9 mouse cellular contexts compared by ENCODE assay signal in the genomic region with DNA sequence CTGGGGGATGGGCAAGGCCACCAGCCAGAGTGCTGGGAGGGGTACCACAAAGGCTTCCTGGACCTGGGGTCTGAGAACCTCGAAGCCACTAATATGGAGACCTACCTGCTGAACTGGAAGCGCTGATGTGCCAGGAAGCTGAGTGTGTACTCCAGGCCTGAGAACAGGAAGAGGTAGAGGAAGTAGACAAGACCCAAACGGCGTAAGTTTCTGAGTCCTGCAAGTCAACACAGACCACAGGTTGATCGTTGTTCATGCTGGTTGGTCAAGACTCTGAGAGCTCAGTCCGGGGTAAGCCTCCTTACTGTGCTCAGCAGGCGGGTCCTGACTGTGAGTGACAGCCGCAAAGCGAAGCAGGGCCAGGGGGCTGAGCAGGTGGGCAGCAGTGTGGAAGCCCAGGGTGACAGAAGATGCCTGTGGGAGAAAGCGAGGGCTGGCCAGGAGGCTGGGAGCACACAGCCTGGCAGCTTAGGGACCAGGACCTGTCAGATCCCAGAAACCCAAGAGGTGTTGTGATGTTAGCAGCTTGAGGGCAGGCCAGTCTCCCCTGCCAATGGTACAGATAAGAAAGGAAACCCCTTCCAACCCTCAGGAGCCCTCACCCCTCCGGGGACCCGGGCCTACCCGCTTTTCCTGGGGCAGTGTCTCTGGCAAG. TPM values are rescaled to one million over a fixed set of nuclear protein-coding genes. Genes with fewer than 3 reads are reported as not detected.
DNase-seq lines count a peak whose midpoint lies in the region; ATAC-seq lines count a peak whose summit lies in the region.
"Had no signal": no experiment of that assay in that cellular context is flagged by ENCODE, and none has a peak within 500 bp of the region (broad histone marks: within the 10 kb centered on the region; RNA-seq: fewer than 3 reads in every experiment).

No protein-coding gene starts in this region.

- H3K4me1 ChIP-seq in forebrain, embryonic 13.5 days, result peaks cover 23% of the 10 kb centered on the region
- peaks cover 14% of the 10 kb centered on the region for H3K4me1 ChIP-seq in forebrain, embryonic 16.5 days (replicated peaks; ENCODE audit: control insufficient read depth, insufficient read depth, low read length)
- peaks cover 27% of the 10 kb centered on the region for H3K4me1 ChIP-seq in neural tube, embryonic 13.5 days (replicated peaks)
- H3K4me1 ChIP-seq in limb, embryonic 15.5 days, result peaks cover 32% of the 10 kb centered on the region

- ATAC-seq in forebrain, embryonic 13.5 days, result no peak
- ATAC-seq in forebrain, embryonic 16.5 days, result no peak
- ATAC-seq in neural tube, embryonic 13.5 days (ENCODE audit: low read depth), result no peak
- ATAC-seq in limb, embryonic 15.5 days (ENCODE audit: insufficient number of reproducible peaks, low FRiP score, low TSS enrichment, low read depth), result no peak
- ATAC-seq: intestine, embryonic 15.5 days had no signal

- no peak for DNase-seq in neural tube, embryonic 10.5 days (ENCODE audit: extremely low spot score, low spot score)
- peak; percentile 59 to 61 for DNase-seq in spleen, postnatal 36 days (ENCODE audit: low spot score in 2 of 2)
- DNase-seq in gastrocnemius, adult 18-20 months (ENCODE audit: low spot score), result no peak
- DNase-seq in ovary, postnatal 14 days (ENCODE audit: low spot score), result no peak

- H3K9ac ChIP-seq in forebrain, embryonic 13.5 days, result 0 out of 2 replicates have a peak overlapping the region, but pooled peaks have one; percentile 7
- H3K9ac ChIP-seq in forebrain, embryonic 16.5 days (replicated peaks; ENCODE audit: low read depth, low read length), result no peak overlapping the region
- no peak overlapping the region for H3K9ac ChIP-seq in neural tube, embryonic 13.5 days
- 0 out of 2 replicates have a peak overlapping the region, but pooled peaks have one; percentile 7 for H3K9ac ChIP-seq in limb, embryonic 15.5 days

- no peak overlapping the region; the same call in 1 of the 2 replicates for H3K27ac ChIP-seq in forebrain, embryonic 13.5 days
- no peak overlapping the region for H3K27ac ChIP-seq in forebrain, embryonic 16.5 days (ENCODE audit: low read length)
- no peak overlapping the region for H3K27ac ChIP-seq in neural tube, embryonic 13.5 days (replicated peaks)
- H3K27ac ChIP-seq in limb, embryonic 15.5 days, result peak overlapping the region; percentile 59; the same call in 1 of the 2 replicates
- H3K27ac ChIP-seq: intestine, embryonic 15.5 days had no signal

- peaks cover 81% of the 10 kb centered on the region for H3K36me3 ChIP-seq in forebrain, embryonic 13.5 days (ENCODE audit: poor library complexity, severe bottlenecking)
- H3K36me3 ChIP-seq in forebrain, embryonic 16.5 days (ENCODE audit: control insufficient read depth, insufficient read depth), result peaks cover 30% of the 10 kb centered on the region
- peaks cover 76% of the 10 kb centered on the region for H3K36me3 ChIP-seq in neural tube, embryonic 13.5 days
- peaks cover 82% of the 10 kb centered on the region for H3K36me3 ChIP-seq in limb, embryonic 15.5 days

- no peak overlapping the region for H3K4me3 ChIP-seq in forebrain, embryonic 13.5 days
- no peak overlapping the region for H3K4me3 ChIP-seq in forebrain, embryonic 16.5 days (replicated peaks; ENCODE audit: low read length)
- H3K4me3 ChIP-seq in neural tube, embryonic 13.5 days, result no peak overlapping the region
- H3K4me3 ChIP-seq in limb, embryonic 15.5 days, result no peak overlapping the region
- H3K4me3 ChIP-seq: intestine, embryonic 15.5 days had no signal

- no peaks in the 10 kb centered on the region for H3K27me3 ChIP-seq in forebrain, embryonic 13.5 days
- no peaks in the 10 kb centered on the region for H3K27me3 ChIP-seq in forebrain, embryonic 16.5 days (replicated peaks; ENCODE audit: control insufficient read depth, insufficient read depth, low read length)
- H3K27me3 ChIP-seq in neural tube, embryonic 13.5 days, result no peaks in the 10 kb centered on the region
- H3K27me3 ChIP-seq in limb, embryonic 15.5 days, result no peaks in the 10 kb centered on the region
- H3K27me3 ChIP-seq: intestine, embryonic 15.5 days had no signal

- WGBS in forebrain, embryonic 13.5 days, result 91% methylated on average over 13 of the region's 13 CpGs
- 92% methylated on average over 13 of the region's 13 CpGs for WGBS in forebrain, embryonic 16.5 days
- WGBS in neural tube, embryonic 13.5 days, result 93% methylated on average over 13 of the region's 13 CpGs
- 91% methylated on average over 13 of the region's 13 CpGs for WGBS in limb, embryonic 15.5 days

- no peak overlapping the region for H3K4me2 ChIP-seq in forebrain, embryonic 13.5 days
- H3K4me2 ChIP-seq in forebrain, embryonic 16.5 days (ENCODE audit: low read length), result no peak overlapping the region
- H3K4me2 ChIP-seq in neural tube, embryonic 13.5 days, result peak overlapping the region; percentile 91; the same call in 1 of the 2 replicates
- no peak overlapping the region for H3K4me2 ChIP-seq in limb, embryonic 15.5 days

- no peaks in the 10 kb centered on the region for H3K9me3 ChIP-seq in forebrain, embryonic 13.5 days (replicated peaks)
- no peaks in the 10 kb centered on the region for H3K9me3 ChIP-seq in forebrain, embryonic 16.5 days (ENCODE audit: control insufficient read depth, low read length)
- H3K9me3 ChIP-seq in neural tube, embryonic 13.5 days, result no peaks in the 10 kb centered on the region
- no peaks in the 10 kb centered on the region for H3K9me3 ChIP-seq in limb, embryonic 15.5 days
- H3K9me3 ChIP-seq: intestine, embryonic 15.5 days had no signal

RNA-seq across cellular contexts. Expression of gene Mfsd10, which starts 2.1 kb away (rescaled TPM):
- 86.9 and 99.0 TPM in 2 replicates for polyA plus RNA-seq in forebrain, embryonic 13.5 days (2015; fragmentation: Nextera tagmentation; extraction: Ambion mirVana)
- 93.0 and 119 TPM in 2 replicates for polyA plus RNA-seq in forebrain, embryonic 16.5 days (2015; fragmentation: Nextera tagmentation; extraction: Ambion mirVana)
- 77.5 and 77.8 TPM in 2 replicates for polyA plus RNA-seq in neural tube, embryonic 13.5 days (2015; fragmentation: Nextera tagmentation; extraction: Ambion mirVana)
- 134 and 148 TPM in 2 replicates for polyA plus RNA-seq in limb, embryonic 15.5 days (2015; fragmentation: Nextera tagmentation; extraction: Ambion mirVana)
- total RNA-seq in gastrocnemius, adult 18-20 months (2021), result 1 to 10 TPM; 3.2 to 3.7 TPM

RNA-seq across cellular contexts. Expression of gene Nop14, which starts 25.1 kb away (rescaled TPM):
- 23.3 and 24.6 TPM in 2 replicates for polyA plus RNA-seq in forebrain, embryonic 13.5 days (2015; fragmentation: Nextera tagmentation; extraction: Ambion mirVana)
- polyA plus RNA-seq in forebrain, embryonic 16.5 days (2015; fragmentation: Nextera tagmentation; extraction: Ambion mirVana), result 23.7 and 26.4 TPM in 2 replicates
- polyA plus RNA-seq in neural tube, embryonic 13.5 days (2015; fragmentation: Nextera tagmentation; extraction: Ambion mirVana), result 21.7 and 22.8 TPM in 2 replicates
- 24.5 and 27.1 TPM in 2 replicates for polyA plus RNA-seq in limb, embryonic 15.5 days (2015; fragmentation: Nextera tagmentation; extraction: Ambion mirVana)
- 10 to 100 TPM; 16.4 TPM for total RNA-seq in gastrocnemius, adult 18-20 months (2021)

RNA-seq across cellular contexts. Expression of gene Grk4, which starts 25.3 kb away (rescaled TPM):
- polyA plus RNA-seq in forebrain, embryonic 13.5 days (2015; fragmentation: Nextera tagmentation; extraction: Ambion mirVana), result 1.0 and 1.3 TPM in 2 replicates
- 1.4 and 2.4 TPM in 2 replicates for polyA plus RNA-seq in forebrain, embryonic 16.5 days (2015; fragmentation: Nextera tagmentation; extraction: Ambion mirVana)
- 1.6 and 2.5 TPM in 2 replicates for polyA plus RNA-seq in neural tube, embryonic 13.5 days (2015; fragmentation: Nextera tagmentation; extraction: Ambion mirVana)
- 2.4 and 3.4 TPM in 2 replicates for polyA plus RNA-seq in limb, embryonic 15.5 days (2015; fragmentation: Nextera tagmentation; extraction: Ambion mirVana)
- 1 to 10 TPM; 1.4 to 2.1 TPM for total RNA-seq in gastrocnemius, adult 18-20 months (2021)

Comparison
In these comparisons a context has a peak if more than half of its experiments do, and no peak if none do; other contexts are left out.
1. H3K9ac ChIP-seq: peak in forebrain, embryonic 13.5 days (single experiment) and limb, embryonic 15.5 days (single experiment); none in forebrain, embryonic 16.5 days (single experiment) and neural tube, embryonic 13.5 days (single experiment).
2. DNase-seq: peak in spleen, postnatal 36 days (2 of 2); none in neural tube, embryonic 10.5 days (single experiment), gastrocnemius, adult 18-20 months (single experiment) and ovary, postnatal 14 days (single experiment).